Mouse (Mus musculus) E14TG2a.4 (cell line): ENCODE measurements around the gene Eomes.
A peak's percentile ranks its signal among the peaks of the same experiment; 100 is the strongest.

Experiments
- H3K27me3 ChIP-seq: 2 replicates; pipeline ENCODE4 v1.6.1; 2014; ENCODE audit warnings: low read length, control low read depth; ENCODE audit not compliant: insufficient read depth
- H3K36me3 ChIP-seq: 2 replicates; pipeline ENCODE4 v1.6.1; 2014; ENCODE audit warnings: low read length, control low read depth; ENCODE audit not compliant: insufficient read depth
- H3K4me1 ChIP-seq: replicated peaks from 2 replicates; pipeline ENCODE4 v1.6.1; 2014; ENCODE audit warnings: low read depth, low read length, control low read depth
- H3K4me3 ChIP-seq: replicated peaks from 2 replicates; pipeline ENCODE4 v1.5.1; 2014; ENCODE audit warnings: mild to moderate bottlenecking, low read length
- H3K9me3 ChIP-seq: 2 replicates; pipeline ENCODE4 v1.6.1; 2014; ENCODE audit warnings: low read length, control low read depth
- CTCF ChIP-seq: conservative IDR thresholded peaks from 2 replicates; pipeline ENCODE4 v1.5.1; 2014; ENCODE audit warnings: low read length
- NANOG ChIP-seq: IDR thresholded peaks from 2 replicates; pipeline ENCODE4 v1.6.1; 2014; ENCODE audit warnings: borderline replicate concordance, low read length, mixed read lengths
- POU5F1 ChIP-seq: IDR thresholded peaks from 2 replicates; pipeline ENCODE4 v1.6.1; 2014; ENCODE audit warnings: low read length, borderline replicate concordance

Gene Eomes

DNA sequence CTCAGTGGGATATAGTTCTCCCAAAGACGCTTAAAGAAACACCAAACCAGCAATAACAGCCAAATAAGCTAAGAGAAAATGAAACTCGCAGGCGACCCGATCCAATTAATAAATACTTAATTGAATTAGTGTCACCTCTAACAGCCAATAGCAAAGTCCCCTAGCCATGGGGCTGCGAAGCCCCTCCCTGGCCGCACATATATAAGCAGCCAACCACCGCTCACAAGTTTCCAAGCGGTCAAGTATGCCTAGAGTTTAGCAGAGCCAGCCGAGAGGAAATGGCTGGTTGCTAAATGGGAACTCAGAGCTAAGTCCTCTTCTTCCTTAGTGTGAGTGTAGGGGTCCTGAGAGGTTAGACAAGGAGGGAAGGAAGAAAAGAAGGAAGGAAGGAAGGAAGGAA, at the start of gene Eomes:
Gene Eomes, plus strand, starts transcription at position 252 of the 400 bp plus-strand sequence.
- H3K36me3 ChIP-seq: no peaks in the 10 kb centered on the region
- H3K27me3 ChIP-seq: peaks cover 79% of the 10 kb centered on the region
- peaks cover 60% of the 10 kb centered on the region for H3K4me1 ChIP-seq
- no peak for TF ChIP-seq CTCF
- no peak for TF ChIP-seq NANOG
- TF ChIP-seq POU5F1: no peak
- peak within 1 kb of the TSS; percentile 86 for H3K4me3 ChIP-seq
- H3K9me3 ChIP-seq: no peaks in the 10 kb centered on the region

DNA sequence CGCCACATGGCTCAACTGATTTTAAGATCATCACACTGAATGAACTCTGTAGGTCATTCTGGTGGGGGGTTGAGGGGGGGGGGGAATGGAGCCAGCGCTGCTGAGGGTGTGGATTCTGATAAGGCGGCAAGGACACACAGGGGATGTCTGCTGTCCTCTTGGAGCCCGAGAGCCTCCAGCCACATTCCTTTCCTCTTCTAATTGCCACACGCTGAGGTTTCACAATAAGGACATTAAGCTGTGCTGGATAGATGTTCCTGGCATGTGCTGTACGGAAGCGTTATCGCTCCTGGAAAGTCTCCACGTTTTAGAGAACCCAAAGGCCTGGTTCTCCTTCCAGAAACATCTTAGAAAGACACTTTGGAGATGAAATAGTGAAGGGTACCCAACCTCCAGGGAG, 33.2 kb upstream of the Eomes start:
- no peak overlapping the region for H3K4me3 ChIP-seq
- peaks cover 25% of the 10 kb centered on the region for H3K4me1 ChIP-seq
- no peaks in the 10 kb centered on the region for H3K36me3 ChIP-seq
- no peaks in the 10 kb centered on the region for H3K9me3 ChIP-seq
- peaks cover 43% of the 10 kb centered on the region for H3K27me3 ChIP-seq
- TF ChIP-seq POU5F1 (no peak), NANOG (no peak), CTCF (no peak)

DNA sequence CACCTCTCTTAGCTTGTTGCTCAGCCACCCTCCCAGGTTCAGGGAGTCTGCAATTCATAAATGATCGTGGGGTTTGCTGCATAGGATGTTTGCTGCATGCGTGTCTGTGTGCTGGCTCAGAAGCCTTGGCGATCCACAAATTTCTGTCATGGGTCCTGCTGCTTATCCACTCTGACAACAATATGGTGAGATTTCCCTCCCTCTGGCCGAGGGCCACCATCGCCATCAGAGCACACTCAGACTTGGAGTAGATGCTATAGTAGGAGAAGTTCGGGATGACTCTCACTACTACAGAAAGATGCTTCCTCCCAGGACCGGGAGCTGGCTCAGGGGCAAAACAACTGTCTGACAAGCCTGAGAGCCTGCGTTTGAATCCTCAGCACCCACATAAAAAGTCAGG, 28.7 kb upstream of the Eomes start:
- Histone ChIP-seq H3K27me3 (peaks cover 49% of the 10 kb centered on the region), H3K36me3 (no peaks in the 10 kb centered on the region), H3K4me1 (peaks cover 20% of the 10 kb centered on the region), H3K9me3 (no peaks in the 10 kb centered on the region), H3K4me3 (no peak overlapping the region)
- no peak for TF ChIP-seq NANOG
- no peak for TF ChIP-seq POU5F1
- TF ChIP-seq CTCF: no peak

DNA sequence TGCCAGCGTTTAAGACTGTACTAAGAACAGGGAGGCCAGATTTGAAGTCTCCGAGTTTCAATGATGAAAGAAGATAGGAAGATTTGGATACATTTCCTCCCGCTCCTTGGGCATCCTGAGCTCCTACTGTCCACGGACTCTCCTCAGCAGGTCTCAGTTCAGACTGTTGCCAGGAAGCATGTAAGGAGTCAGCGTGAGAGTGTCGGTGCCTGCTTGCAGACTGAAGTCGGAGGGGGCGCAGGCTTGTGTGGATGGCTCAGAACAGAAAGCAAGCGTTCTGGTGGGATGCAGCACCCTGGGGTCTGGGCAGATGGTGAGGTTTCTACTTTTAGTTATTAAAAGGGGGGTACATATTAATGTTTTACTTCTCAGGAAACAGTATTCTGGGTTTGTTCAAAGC, 24.6 kb upstream of the Eomes start:
- TF ChIP-seq NANOG: no peak
- peaks cover 40% of the 10 kb centered on the region for H3K27me3 ChIP-seq
- H3K36me3 ChIP-seq: no peaks in the 10 kb centered on the region
- H3K9me3 ChIP-seq: no peaks in the 10 kb centered on the region
- H3K4me1 ChIP-seq: peaks cover 19% of the 10 kb centered on the region
- no peak overlapping the region for H3K4me3 ChIP-seq

DNA sequence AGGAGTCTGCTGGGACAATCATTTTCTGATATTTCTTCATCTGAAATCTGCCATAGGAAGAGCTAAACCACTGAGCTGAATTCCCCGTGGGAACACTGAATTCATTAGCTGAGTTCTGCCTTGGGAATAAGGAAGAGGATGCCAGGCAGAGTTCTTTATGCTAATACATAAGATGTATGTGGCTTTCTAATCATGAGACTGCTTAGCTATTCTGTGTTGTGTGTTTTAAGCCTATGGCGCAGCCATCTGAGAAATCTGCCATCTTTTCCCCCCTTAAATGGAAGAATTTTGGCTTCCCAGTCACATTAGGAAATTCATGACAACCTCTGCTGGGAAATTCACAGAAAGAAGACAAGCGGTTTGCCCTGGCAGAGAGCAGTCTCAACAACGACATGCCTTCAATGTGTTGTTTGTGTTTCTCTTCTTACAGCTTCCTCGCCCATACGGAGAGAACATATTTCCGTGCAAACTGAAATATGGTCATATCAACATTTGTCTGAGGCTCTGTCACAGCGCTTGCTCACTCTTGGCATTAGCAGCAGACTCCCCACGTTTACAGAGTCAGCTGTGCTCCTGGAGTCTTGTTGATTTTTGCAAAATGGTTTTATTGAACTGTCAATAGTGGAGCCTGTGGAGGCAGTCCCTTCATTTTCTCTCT, 22.7 kb upstream of the Eomes start:
- Histone ChIP-seq H3K27me3 (peaks cover 33% of the 10 kb centered on the region), H3K4me1 (peaks cover 19% of the 10 kb centered on the region), H3K36me3 (no peaks in the 10 kb centered on the region), H3K9me3 (no peaks in the 10 kb centered on the region), H3K4me3 (no peak overlapping the region)
- TF ChIP-seq POU5F1 (no peak), CTCF (no peak), NANOG (no peak)

DNA sequence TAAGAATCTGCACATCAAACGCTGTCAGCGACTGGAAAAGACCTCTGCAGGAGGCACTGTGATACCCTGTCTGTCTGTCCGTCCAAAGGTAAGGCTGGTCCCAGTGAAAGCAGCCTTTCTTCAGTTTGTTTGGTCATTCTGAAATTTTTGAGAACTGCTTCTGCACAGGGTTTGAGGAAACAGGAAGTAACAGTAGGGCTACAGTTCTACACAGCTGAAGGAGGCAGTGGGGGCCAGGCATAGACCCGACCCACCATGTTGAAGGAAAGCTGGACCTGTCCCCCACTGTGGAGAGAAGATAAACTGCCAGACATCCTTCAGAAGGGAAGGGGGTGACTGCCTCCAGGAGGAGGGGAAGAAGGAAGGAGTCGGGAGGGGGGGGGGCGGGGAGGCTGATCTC, 21.6 kb upstream of the Eomes start:
- Histone ChIP-seq H3K4me3 (no peak overlapping the region), H3K27me3 (peaks cover 38% of the 10 kb centered on the region), H3K9me3 (no peaks in the 10 kb centered on the region), H3K4me1 (peaks cover 19% of the 10 kb centered on the region), H3K36me3 (no peaks in the 10 kb centered on the region)
- no peak for TF ChIP-seq CTCF
- TF ChIP-seq NANOG: no peak
- TF ChIP-seq POU5F1: no peak

DNA sequence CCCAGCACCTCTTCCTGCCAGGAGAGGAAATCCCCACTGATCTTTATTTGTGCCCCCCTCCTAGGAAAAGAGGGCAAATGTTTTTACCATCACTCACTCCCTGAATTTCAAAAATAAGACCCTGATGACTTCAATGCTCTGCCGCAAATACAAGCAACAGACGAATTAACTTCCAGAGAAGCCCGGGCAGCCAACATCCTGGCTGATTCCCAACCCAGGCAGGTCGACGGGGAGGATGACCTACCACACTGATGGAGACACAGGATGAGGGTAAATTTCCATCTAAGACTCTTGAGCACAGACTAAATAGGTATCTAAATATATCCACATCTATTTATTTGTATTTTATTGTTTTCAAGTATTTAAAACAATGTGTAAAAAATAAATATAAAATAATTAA, 20.0 kb upstream of the Eomes start:
- peaks cover 24% of the 10 kb centered on the region for H3K4me1 ChIP-seq
- H3K36me3 ChIP-seq: no peaks in the 10 kb centered on the region
- H3K27me3 ChIP-seq: peaks cover 36% of the 10 kb centered on the region
- H3K9me3 ChIP-seq: no peaks in the 10 kb centered on the region
- no peak overlapping the region for H3K4me3 ChIP-seq
- TF ChIP-seq NANOG (no peak), CTCF (no peak), POU5F1 (no peak)

DNA sequence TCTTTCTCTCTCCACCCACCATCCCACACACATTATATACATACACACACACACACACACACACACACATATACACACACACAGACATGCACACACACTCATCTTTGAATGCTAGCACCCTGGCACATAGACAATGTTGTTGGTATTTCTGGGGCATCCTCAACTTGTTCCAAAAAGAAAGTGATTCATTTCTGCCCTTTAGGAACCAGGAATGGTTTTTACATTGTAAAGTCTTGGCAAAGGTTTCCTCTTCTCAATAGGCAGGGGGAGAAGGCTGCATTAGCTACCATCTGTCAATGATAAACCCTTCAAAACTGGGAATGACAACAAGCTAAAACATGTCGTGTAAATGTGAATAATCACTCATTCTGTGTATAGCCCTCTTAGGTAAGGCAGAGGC, 14.0 kb upstream of the Eomes start:
- peaks cover 17% of the 10 kb centered on the region for H3K4me1 ChIP-seq
- no peak for TF ChIP-seq CTCF
- no peak for TF ChIP-seq POU5F1
- no peak for TF ChIP-seq NANOG
- H3K36me3 ChIP-seq: no peaks in the 10 kb centered on the region

DNA sequence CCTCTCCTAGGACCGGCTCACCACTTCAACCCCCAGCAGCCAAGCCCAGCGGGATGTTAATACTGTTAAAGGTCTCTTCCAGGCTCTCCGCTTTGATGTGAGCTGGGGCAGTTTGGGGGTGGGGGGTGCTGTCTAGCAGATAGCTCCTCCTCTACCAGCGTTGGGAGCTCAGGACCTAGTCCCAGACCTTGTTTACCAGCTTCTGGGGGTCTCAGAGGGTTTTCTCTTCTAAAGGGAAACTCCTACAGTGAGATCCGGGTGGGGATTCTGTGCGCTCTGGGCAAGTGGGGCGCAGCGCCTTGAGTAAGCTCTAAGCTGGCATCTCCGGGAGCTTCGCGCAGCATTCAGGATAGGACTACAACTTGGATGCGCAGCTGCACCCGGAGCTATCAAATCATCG, 9.7 kb upstream of the Eomes start:
- H3K27me3 ChIP-seq: peaks cover 51% of the 10 kb centered on the region
- no peaks in the 10 kb centered on the region for H3K9me3 ChIP-seq
- no peaks in the 10 kb centered on the region for H3K36me3 ChIP-seq
- H3K4me3 ChIP-seq: peak overlapping the region; percentile 37
- TF ChIP-seq NANOG (no peak), CTCF (no peak), POU5F1 (no peak)
- peaks cover 37% of the 10 kb centered on the region for H3K4me1 ChIP-seq

More for the DNA sequence above, 14.0 kb upstream of the Eomes start:
- Histone ChIP-seq H3K9me3 (no peaks in the 10 kb centered on the region), H3K27me3 (peaks cover 29% of the 10 kb centered on the region), H3K4me3 (no peak overlapping the region)
